Mouse (Mus musculus): ENCODE data around the gene Senp3. TPM values are rescaled to one million over a fixed set of nuclear protein-coding genes. Genes with fewer than 3 reads are reported as not detected.
"Not testable (repeated sequence)": the region's sequence is repeated elsewhere in the genome, so short reads cannot be mapped to it uniquely, and the experiment has no call there.

Senp3 gene
- total RNA-seq, 2 experiments from 2014 or later: 91.5 to 102 TPM

GRCm38 (mm10) chr11:69662213-69662966 lies 19.5 kb downstream of the Senp3 start, which contains the start of gene Mpdu1:
Gene Mpdu1 (minus strand): TSS chr11:69662642.
- intact Hi-C loops (cut with DNase I): no loop called here
- DNase-seq (ENCODE audit: low spot score in 2 of 2): peak; percentile 94 to 97

GRCm38 (mm10) chr11:69661221-69661881 lies 20.5 kb downstream of the Senp3 start:
- no peak for DNase-seq (ENCODE audit: low spot score in 2 of 2)
- intact Hi-C loops (cut with DNase I): no loop called here

GRCm38 (mm10) chr11:69657462-69657881 lies 24.4 kb downstream of the Senp3 start:
- DNase-seq (ENCODE audit: low spot score in 2 of 2): no peak
- intact Hi-C loops (cut with DNase I): loop anchor here (5.0 kb wide), 1 partner anchor 100 kb away; the partner anchor contains the start of gene Polr2a

GRCm38 (mm10) chr11:69656617-69657461 lies 25.0 kb downstream of the Senp3 start:
- peak; percentile 60 to 69 for DNase-seq (ENCODE audit: low spot score in 2 of 2)
- intact Hi-C loops (cut with DNase I): loop anchor here (5.0 kb wide), 1 partner anchor 100 kb away; the partner anchor contains the start of gene Polr2a

- intact Hi-C loops (cut with DNase I): loop anchor here (5.0 kb wide), 1 partner anchor 101 kb away; the partner anchor contains the start of gene Polr2a
- no peak for DNase-seq (ENCODE audit: low spot score in 2 of 2)
Observed at GRCm38 (mm10) chr11:69656065-69656455, 25.8 kb downstream of the Senp3 start.

- DNase-seq (ENCODE audit: low spot score in 2 of 2): peak; percentile 79 to 80
- intact Hi-C loops (cut with DNase I): loop anchor here (5.0 kb wide), 1 partner anchor 102 kb away; the partner anchor contains the start of gene Polr2a
Observed at GRCm38 (mm10) chr11:69655264-69656064, 26.4 kb downstream of the Senp3 start, which contains the start of gene Sox15. Gene Sox15 (plus strand): TSS chr11:69655314.

GRCm38 (mm10) chr11:69654760-69655159 lies 27.1 kb downstream of the Senp3 start:
- intact Hi-C loops (cut with DNase I): loop anchor here (5.0 kb wide), 1 partner anchor 103 kb away; the partner anchor contains the start of gene Polr2a
- no peak for DNase-seq (ENCODE audit: low spot score in 2 of 2)

- intact Hi-C loops (cut with DNase I): no loop called here
- no peak for DNase-seq (ENCODE audit: low spot score in 2 of 2)
Observed at GRCm38 (mm10) chr11:69653399-69653798, 28.5 kb downstream of the Senp3 start.

GRCm38 (mm10) chr11:69645860-69646259 lies 36.0 kb downstream of the Senp3 start:
- DNase-seq (ENCODE audit: low spot score in 2 of 2): no peak
- intact Hi-C loops (cut with DNase I): no loop called here

GRCm38 (mm10) chr11:69635471-69635870 lies 46.4 kb downstream of the Senp3 start:
- intact Hi-C loops (cut with DNase I): no loop called here
- DNase-seq (ENCODE audit: low spot score in 2 of 2): no peak

- intact Hi-C loops (cut with DNase I): no loop called here
- no peak for DNase-seq (ENCODE audit: low spot score in 2 of 2)
Observed at GRCm38 (mm10) chr11:69633128-69633866, 48.6 kb downstream of the Senp3 start.

- intact Hi-C loops (cut with DNase I): no loop called here
- DNase-seq (ENCODE audit: low spot score in 2 of 2): peak; percentile 100
Observed at GRCm38 (mm10) chr11:69632284-69633089, 49.4 kb downstream of the Senp3 start, which contains the start of gene Fxr2. Gene Fxr2 (plus strand): TSS chr11:69632990.

- DNase-seq (ENCODE audit: low spot score in 2 of 2): no peak
- intact Hi-C loops (cut with DNase I): no loop called here
Observed at GRCm38 (mm10) chr11:69629802-69630201, 52.1 kb downstream of the Senp3 start.

- DNase-seq (ENCODE audit: low spot score in 2 of 2): peak; percentile 63 to 77
- intact Hi-C loops (cut with DNase I): no loop called here
Observed at GRCm38 (mm10) chr11:69628286-69628685, 53.6 kb downstream of the Senp3 start.

GRCm38 (mm10) chr11:69624339-69624738 lies 57.5 kb downstream of the Senp3 start:
- intact Hi-C loops (cut with DNase I): not testable (repeated sequence)

More at GRCm38 (mm10) chr11:69624339-69624738, 57.5 kb downstream of the Senp3 start:
- not testable (repeated sequence) for DNase-seq (ENCODE audit: low spot score in 2 of 2)

Data from left cerebral cortex, postnatal 14 days (tissue).